Mouse (Mus musculus): ENCODE measurements around the gene Ifi47. TPM values are rescaled to one million over a fixed set of nuclear protein-coding genes. Genes with fewer than 3 reads are reported as not detected.

Gene Ifi47
- polyA plus RNA-seq, 1 experiment: not detected

GRCm38 (mm10) chr11:49078719-49079118 is 2.3 kb downstream of the Ifi47 start:
- H3K4me1 ChIP-seq (ENCODE audit: control insufficient read depth): peaks cover 19% of the 10 kb centered on the region
- H3K36me3 ChIP-seq (ENCODE audit: control insufficient read depth): no peaks in the 10 kb centered on the region
- TF ChIP-seq GATA1 (IDR thresholded peaks at IDR 0.05; ENCODE audit: low read length) (no peak), TAL1 (IDR thresholded peaks at IDR 0.05; ENCODE audit: low read length) (no peak)
- no peaks in the 10 kb centered on the region for H3K9me3 ChIP-seq (ENCODE audit: control insufficient read depth, low read length)
- no peaks in the 10 kb centered on the region for H3K27me3 ChIP-seq (ENCODE audit: control insufficient read depth)
- no peak overlapping the region for H3K4me3 ChIP-seq (replicated peaks)

- Histone ChIP-seq H3K4me1 (ENCODE audit: control insufficient read depth) (peaks cover 38% of the 10 kb centered on the region), H3K36me3 (ENCODE audit: control insufficient read depth) (no peaks in the 10 kb centered on the region), H3K27me3 (ENCODE audit: control insufficient read depth) (no peaks in the 10 kb centered on the region), H3K4me3 (replicated peaks) (no peak overlapping the region), H3K9me3 (ENCODE audit: control insufficient read depth, low read length) (no peaks in the 10 kb centered on the region)
- TF ChIP-seq GATA1 (IDR thresholded peaks at IDR 0.05; ENCODE audit: low read length) (no peak), TAL1 (IDR thresholded peaks at IDR 0.05; ENCODE audit: low read length) (no peak)
Observed at GRCm38 (mm10) chr11:49080636-49081035, 4.2 kb downstream of the Ifi47 start.

GRCm38 (mm10) chr11:49081356-49081755 is 5.0 kb downstream of the Ifi47 start:
- H3K9me3 ChIP-seq (ENCODE audit: control insufficient read depth, low read length): no peaks in the 10 kb centered on the region
- H3K36me3 ChIP-seq (ENCODE audit: control insufficient read depth): no peaks in the 10 kb centered on the region
- H3K27me3 ChIP-seq (ENCODE audit: control insufficient read depth): no peaks in the 10 kb centered on the region
- peaks cover 44% of the 10 kb centered on the region for H3K4me1 ChIP-seq (ENCODE audit: control insufficient read depth)
- no peak overlapping the region for H3K4me3 ChIP-seq (replicated peaks)
- TF ChIP-seq TAL1 (IDR thresholded peaks at IDR 0.05; ENCODE audit: low read length) (no peak), GATA1 (IDR thresholded peaks at IDR 0.05; ENCODE audit: low read length) (no peak)

DNA sequence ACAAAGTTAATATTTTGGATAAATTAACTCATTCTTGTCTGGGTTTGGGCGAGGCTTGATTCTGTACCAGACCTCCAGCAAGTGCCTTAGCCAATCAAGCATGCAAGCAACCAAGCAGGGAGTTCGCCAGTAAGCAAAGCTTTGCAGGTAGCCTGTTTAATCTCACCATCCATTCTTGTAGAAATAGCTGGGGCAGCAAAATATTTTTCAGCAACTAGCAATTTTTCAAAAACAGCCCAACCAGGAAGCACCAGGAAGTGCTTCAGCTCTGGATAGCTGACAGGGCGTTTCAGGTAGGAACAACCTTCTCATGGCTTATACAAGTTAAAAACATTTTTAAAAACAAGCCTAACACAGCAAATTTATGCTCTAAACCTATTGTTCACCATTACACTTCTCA is 5.5 kb downstream of the Ifi47 start:
- Histone ChIP-seq H3K4me3 (replicated peaks) (no peak overlapping the region), H3K4me1 (ENCODE audit: control insufficient read depth) (peaks cover 49% of the 10 kb centered on the region), H3K27me3 (ENCODE audit: control insufficient read depth) (no peaks in the 10 kb centered on the region), H3K9me3 (ENCODE audit: control insufficient read depth, low read length) (no peaks in the 10 kb centered on the region), H3K36me3 (ENCODE audit: control insufficient read depth) (no peaks in the 10 kb centered on the region)
- TF ChIP-seq GATA1 (IDR thresholded peaks at IDR 0.05; ENCODE audit: low read length) (no peak), TAL1 (IDR thresholded peaks at IDR 0.05; ENCODE audit: low read length) (no peak)

- Histone ChIP-seq H3K9me3 (ENCODE audit: control insufficient read depth, low read length) (no peaks in the 10 kb centered on the region), H3K4me1 (ENCODE audit: control insufficient read depth) (peaks cover 60% of the 10 kb centered on the region), H3K4me3 (replicated peaks) (no peak overlapping the region), H3K27me3 (ENCODE audit: control insufficient read depth) (no peaks in the 10 kb centered on the region), H3K36me3 (ENCODE audit: control insufficient read depth) (no peaks in the 10 kb centered on the region)
- TF ChIP-seq TAL1 (IDR thresholded peaks at IDR 0.05; ENCODE audit: low read length): no peak
- TF ChIP-seq GATA1 (IDR thresholded peaks at IDR 0.05; ENCODE audit: low read length): no peak
Observed at GRCm38 (mm10) chr11:49083146-49083545, 6.8 kb downstream of the Ifi47 start.

DNA sequence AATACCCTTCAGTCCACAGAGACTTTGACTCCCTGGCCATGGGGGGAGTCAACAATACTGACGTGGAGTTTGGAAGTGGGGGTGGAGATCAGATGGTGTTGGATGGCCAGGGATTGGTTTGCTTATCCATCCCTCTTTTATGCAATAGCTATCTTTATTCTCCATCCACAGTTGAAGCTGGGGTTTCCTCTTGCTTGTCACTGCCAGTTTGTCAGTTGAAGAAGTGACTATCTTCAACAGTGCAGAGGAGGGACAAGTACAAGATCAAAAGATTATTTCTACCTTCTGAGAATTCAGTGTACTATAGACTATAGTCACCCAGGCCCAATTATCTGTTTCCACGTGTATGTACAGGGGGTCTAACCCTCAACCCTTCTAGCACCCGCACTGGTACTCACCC is 7.4 kb downstream of the Ifi47 start:
- H3K4me1 ChIP-seq (ENCODE audit: control insufficient read depth): peaks cover 66% of the 10 kb centered on the region
- no peaks in the 10 kb centered on the region for H3K36me3 ChIP-seq (ENCODE audit: control insufficient read depth)
- TF ChIP-seq TAL1 (IDR thresholded peaks at IDR 0.05; ENCODE audit: low read length): no peak
- TF ChIP-seq GATA1 (IDR thresholded peaks at IDR 0.05; ENCODE audit: low read length): no peak
- no peaks in the 10 kb centered on the region for H3K27me3 ChIP-seq (ENCODE audit: control insufficient read depth)
- H3K4me3 ChIP-seq (replicated peaks): no peak overlapping the region
- no peaks in the 10 kb centered on the region for H3K9me3 ChIP-seq (ENCODE audit: control insufficient read depth, low read length)

- H3K4me1 ChIP-seq (ENCODE audit: control insufficient read depth): peaks cover 72% of the 10 kb centered on the region
- no peak for TF ChIP-seq GATA1 (IDR thresholded peaks at IDR 0.05; ENCODE audit: low read length)
- no peak for TF ChIP-seq TAL1 (IDR thresholded peaks at IDR 0.05; ENCODE audit: low read length)
- no peaks in the 10 kb centered on the region for H3K9me3 ChIP-seq (ENCODE audit: control insufficient read depth, low read length)
- H3K4me3 ChIP-seq (replicated peaks): no peak overlapping the region
- H3K36me3 ChIP-seq (ENCODE audit: control insufficient read depth): no peaks in the 10 kb centered on the region
- H3K27me3 ChIP-seq (ENCODE audit: control insufficient read depth): no peaks in the 10 kb centered on the region
Observed at GRCm38 (mm10) chr11:49084385-49084784, 8.0 kb downstream of the Ifi47 start.

- Histone ChIP-seq H3K9me3 (ENCODE audit: control insufficient read depth, low read length) (no peaks in the 10 kb centered on the region), H3K36me3 (ENCODE audit: control insufficient read depth) (no peaks in the 10 kb centered on the region), H3K4me3 (replicated peaks) (no peak overlapping the region), H3K27me3 (ENCODE audit: control insufficient read depth) (no peaks in the 10 kb centered on the region), H3K4me1 (ENCODE audit: control insufficient read depth) (peaks cover 77% of the 10 kb centered on the region)
- TF ChIP-seq TAL1 (IDR thresholded peaks at IDR 0.05; ENCODE audit: low read length) (no peak), GATA1 (IDR thresholded peaks at IDR 0.05; ENCODE audit: low read length) (no peak)
Observed at GRCm38 (mm10) chr11:49084875-49085274, 8.5 kb downstream of the Ifi47 start.

DNA sequence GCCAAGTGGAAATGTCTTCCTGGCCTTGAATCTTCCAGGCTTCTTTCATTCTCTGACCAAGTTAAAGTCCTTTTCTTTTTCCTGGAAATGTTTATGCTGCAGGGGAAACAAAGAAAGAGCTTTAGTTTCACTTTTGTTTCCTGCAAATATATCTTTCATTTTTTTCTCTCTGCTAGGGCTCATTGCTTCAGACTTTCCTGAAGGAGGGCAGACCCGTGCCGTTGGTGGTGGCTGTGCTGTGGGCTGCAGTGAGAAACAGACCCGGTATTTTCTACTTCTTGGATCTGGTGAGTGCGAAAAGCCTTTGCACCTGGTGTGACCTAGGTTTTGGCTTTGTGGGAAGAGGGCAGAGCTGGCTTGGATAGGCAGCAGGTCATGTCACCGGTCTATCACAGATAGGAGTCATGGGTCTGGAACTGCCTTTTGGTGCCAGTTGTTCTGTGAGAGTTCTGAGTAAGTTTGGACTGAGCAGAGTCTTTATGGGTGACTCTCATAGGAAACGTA is 10.5 kb downstream of the Ifi47 start:
- Histone ChIP-seq H3K27me3 (ENCODE audit: control insufficient read depth) (no peaks in the 10 kb centered on the region), H3K4me3 (replicated peaks) (peak overlapping the region; percentile 21), H3K4me1 (ENCODE audit: control insufficient read depth) (peaks cover 84% of the 10 kb centered on the region), H3K9me3 (ENCODE audit: control insufficient read depth, low read length) (no peaks in the 10 kb centered on the region), H3K36me3 (ENCODE audit: control insufficient read depth) (no peaks in the 10 kb centered on the region)
- no peak for TF ChIP-seq TAL1 (IDR thresholded peaks at IDR 0.05; ENCODE audit: low read length)
